Mouse (Mus musculus): ENCODE data around the gene Atoh8. TPM values are rescaled to one million over a fixed set of nuclear protein-coding genes. Genes with fewer than 3 reads are reported as not detected.
A peak's percentile ranks its signal among the peaks of the same experiment; 100 is the strongest.

The Atoh8 gene
- total RNA-seq, 2 experiments from 2014 or later: 4.0 to 4.6 TPM

DNA sequence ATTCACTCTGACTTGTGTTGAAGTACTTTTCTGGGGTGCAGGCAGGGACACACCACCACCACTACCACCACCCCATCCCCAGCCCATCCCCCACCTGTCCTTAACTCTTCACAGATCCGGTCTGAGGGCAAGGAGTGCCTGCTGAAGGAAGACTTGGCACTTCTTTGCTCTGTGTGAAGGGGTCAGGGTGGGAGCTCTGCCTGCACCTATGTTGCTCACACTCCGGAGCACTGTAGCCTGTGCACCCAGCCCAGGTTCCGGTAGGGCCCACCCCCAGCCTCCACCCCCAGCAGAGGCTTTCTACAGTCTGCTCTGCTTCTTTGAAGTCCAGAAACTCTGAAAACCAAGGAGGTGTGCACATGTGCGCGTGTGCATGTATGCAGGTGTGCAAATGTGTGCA is 44.8 kb downstream of the Atoh8 start:
- DNase-seq: no peak

DNA sequence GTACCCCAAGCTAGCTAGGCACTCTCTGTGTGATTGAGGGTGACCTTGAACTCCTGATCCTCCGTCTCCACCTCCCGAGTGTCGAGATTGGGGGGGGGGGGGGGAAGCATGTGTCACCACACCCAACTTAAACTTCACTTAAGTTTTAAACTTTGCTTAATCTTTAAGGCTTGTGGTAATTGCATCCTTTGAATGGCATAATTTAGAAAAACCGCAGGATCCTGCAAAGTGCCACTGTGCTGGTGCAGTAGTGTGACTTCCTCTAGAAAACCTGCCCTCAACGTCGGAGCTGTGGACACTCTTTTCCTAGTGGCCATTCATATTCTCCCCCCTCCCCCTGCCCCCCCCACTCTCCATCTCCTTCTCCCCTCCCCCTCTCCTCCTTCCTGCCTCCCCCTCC is 45.3 kb downstream of the Atoh8 start:
- no peak for DNase-seq

DNA sequence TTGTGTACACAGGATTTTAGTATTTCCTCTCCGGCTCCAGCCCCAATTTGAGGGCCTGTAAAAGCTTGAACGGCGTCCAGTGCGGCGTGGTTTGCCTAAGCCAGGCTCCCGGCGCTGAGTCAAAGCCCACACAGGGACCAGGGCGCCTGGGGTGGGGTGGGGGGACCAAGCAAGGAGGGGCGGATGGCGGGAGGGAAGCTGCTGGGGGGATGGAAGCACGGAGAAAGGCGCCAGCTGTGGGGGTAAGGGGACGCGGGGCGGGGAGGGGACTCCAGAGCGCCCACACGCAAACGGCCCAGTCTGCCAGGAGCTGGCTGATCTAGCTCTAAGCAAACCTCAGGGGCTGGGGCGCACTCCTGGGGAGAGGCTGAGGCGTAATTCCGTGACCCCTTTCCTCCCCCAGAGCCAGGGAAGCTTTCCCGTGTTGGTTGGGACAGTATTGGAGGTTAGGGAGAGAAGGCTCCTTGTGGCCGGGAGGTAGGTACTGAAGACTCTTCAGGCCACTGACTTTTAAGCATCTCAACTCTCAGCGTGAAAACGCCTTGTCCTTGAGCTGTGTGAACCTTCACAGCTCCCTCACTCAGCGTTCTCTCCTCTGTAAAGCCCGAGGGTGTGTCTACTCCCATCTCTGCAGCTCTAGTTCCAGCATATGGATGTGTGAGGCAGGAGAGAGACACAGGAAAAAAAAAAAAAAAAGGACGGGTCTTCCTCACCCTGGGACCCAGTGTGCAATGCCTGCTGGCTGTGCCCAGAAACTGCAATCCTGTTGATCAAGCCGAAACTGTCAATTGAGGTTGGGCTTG is 46.1 kb downstream of the Atoh8 start:
- peak; percentile 59 for DNase-seq

DNA sequence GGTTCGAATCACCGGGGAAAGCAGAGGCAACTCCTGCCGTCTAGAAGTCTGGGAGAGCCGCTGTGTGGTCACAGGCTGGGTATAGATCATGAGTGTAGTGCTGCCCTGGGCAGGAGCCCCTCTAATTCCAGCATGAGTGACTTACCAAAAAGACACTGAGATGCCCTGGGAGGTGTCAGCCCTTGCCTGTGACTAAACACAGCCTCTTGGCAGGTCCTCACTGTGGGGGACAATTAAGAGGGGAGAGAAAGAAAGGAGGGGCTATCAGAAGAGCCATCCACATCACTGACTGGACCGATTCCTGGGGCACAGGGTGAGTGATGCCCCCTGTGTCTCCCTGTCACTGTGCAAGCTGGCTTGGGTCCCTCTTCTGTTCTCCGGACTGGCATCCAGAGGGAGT is 48.6 kb downstream of the Atoh8 start:
- DNase-seq: no peak

DNA sequence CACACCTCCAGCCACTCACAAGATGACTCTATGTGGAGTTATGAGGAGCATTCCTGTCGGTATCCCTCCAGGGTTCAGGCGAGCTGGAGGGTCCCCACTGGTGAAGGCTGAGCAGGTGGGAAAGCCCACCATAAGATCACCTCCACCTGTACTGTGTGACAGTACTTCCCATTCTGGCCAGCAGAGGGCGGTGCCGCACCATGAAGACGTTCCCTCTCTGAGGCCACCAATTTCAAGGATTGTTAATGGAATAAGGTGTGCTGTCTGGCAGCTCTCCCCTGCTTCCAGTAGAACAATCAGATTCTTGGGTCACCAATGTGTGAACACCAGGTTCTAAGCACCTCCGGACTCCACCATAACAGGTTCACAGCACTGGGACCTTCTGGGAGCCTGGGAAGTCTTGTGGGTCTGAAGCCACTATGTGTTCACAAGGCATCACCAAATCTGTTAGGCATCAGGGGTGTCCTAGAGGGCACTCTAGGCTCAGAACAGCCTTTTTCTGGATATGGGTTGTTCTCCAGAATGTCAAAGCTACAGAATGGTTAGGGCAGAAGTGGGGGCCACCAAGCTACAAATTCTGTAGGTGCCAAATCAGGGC is 49.4 kb downstream of the Atoh8 start:
- peak; percentile 88 for DNase-seq

DNA sequence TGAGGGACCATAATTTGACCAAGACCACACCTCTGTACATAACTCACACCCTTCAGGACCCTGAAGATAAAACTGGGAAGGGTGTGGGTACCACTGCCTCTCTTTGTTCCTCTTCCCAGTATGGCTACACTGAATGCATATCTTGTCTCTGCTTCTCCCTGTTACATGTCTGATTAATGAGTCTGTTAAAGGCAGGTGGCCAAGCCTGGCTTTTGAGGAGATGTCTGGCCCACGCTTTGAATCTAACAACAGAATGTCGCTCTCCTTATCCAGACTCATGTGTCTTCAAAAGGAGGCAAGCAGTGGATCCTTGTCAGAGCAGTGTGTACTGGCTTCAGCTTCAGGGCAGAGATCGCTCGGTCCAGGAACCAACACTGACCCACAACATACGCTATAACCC is 50.8 kb downstream of the Atoh8 start:
- no peak for DNase-seq

DNA sequence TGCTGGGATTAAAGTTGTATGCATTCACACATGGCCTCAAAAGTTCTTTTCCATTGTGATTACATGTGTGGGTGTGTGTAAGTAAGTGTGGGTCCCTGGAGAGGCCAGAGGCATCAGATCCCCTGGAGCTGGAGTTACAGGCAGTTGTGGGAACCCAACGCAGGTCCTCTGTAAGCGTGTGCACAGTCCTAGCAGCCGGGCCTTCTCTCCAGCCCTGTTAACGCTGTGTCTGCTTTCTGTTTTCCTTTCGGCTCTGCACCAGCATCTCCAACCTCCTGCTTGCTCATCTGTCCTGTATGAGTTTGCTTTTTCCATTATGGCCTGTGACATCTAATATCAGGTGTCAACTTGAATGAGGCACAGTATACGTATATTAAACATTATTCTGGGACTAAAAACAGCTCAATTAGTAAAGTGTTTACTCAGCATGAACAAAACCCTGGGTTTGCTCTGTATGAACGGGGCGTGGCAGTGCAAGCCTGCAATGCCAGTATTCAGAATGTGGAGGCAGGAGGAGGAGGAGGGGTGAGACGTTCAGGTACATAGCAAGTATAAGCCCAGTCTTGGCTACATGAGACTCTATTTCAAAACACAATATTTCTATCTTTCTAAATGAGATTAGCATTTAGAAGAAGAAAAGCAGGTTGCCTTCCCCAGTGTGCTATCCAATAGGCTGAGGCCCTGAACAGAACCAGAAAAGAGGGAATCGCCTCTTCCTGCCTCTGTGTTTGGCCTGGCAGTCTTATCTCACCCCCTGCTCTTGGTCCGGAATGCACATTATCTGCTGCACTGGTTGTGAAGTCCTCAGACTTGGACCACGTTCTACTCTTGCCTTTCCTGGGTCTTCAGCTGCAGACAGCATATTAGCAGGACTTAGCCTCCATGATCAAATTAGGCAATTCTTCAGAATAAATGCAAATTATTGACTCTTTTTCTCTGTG is 55.5 kb downstream of the Atoh8 start:
- DNase-seq: no peak

DNA sequence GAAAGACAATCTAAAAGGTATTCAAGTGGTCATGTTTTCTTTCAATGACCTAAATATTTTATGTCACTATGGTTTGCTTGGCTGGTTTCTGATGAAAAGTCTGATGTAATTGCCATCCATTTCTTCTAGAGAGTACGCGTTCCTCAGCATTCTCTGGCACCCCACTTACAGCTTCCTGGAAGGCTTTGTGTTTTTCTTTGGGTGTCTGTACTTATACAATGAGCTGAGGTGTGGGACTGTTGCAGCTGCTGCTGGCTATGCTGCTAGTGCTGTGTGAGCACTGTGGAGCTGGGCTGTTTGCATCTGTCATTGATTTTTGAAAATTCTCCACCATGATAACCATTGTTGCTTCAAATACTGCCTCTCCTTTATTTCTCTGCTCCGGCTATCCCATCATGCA is 56.4 kb downstream of the Atoh8 start:
- DNase-seq: no peak

DNA sequence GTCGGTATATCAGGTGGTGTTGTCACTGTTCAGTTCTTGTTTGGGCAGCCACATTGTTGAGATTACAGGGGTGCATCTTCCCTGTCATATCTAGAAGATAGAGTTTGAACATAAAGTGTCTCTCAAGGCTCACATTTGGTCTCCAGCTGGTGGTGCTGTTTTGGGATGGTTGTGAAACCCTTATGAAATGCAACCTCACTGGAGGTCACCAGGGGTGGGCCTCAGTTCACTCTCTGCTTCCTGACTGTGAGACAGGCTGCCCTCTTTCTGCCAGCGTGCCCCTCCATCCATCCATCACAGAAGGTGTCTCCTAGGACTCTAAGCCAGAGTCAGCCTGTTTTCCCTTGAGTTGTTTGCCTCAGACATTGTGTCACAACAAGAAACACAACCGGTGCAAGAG is 58.0 kb downstream of the Atoh8 start:
- no peak for DNase-seq

DNA sequence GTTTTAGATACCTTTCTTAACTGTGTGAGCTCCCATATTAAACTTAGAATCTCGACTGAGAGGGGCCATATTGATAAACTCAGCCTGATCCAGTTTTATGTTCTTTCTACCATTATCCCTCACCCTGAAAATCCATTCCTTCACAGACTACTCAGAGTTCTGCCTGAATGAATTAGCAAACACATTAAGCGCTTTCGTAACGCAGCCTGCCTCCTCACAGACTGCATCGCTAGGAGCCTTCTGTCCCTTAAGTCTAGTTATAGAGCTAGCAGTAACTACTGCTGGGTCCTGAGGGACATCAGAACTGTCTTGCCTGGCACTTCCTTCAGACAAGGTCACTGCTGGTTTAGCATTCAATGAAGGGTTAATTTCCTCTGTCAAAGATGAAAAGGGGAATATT is 59.4 kb downstream of the Atoh8 start:
- no peak for DNase-seq

DNA sequence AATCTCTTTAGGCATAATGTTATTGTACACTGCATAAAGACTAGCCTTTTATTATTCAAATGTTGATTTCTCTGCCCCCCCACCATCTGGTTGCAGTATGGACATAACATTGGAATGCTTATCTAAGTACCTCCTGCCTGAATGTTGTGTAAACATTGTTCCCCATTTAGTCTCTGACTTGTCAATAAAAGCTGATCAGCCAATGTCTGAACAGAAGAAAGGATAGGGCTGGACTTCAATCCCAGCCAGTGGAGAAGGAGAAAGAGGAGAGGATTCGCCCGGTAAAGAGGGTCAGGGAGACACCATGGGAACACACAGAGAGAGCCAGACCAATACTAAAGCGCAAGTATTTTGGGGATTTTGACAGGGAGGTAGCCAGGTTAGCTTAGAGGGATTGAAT is 60.0 kb downstream of the Atoh8 start:
- DNase-seq: no peak

DNA sequence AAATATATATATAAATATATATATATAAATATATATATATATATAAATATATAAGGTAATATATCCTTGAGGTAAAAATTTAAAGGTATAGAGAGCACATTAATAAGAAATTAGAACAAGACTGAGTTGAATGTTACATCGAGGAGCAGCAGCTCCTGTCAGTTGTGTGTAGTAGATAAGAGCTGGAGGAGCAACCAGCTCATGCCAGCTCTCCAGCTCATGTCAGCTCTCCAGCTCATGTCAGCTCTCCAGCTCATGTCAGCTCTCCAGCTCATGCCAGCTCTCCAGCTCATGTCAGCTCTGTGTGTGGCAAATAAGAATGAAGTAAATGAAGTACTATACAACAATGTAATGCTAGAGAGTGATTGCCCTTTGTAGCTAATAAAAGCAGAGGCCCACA is 62.0 kb downstream of the Atoh8 start:
- no peak for DNase-seq

DNA sequence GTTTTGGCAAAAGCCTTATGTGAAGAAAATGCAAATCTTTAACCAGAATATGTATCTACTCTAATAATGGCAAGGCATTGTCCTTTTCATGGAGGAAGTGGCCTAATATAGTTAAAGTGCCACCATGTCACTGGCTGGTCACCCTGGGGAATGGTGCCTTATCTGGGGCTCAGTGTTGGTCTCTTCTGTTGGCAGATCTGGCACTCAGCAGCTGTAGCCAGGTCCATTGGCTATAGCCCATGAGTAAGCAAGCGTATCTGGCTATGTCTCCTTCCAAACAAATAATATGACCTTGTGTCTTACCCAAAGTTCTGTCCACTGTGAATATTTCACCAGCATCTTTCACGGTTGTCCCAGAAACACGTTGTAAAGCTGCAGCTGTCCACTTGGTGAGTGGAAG is 64.0 kb downstream of the Atoh8 start:
- no peak for DNase-seq

DNA sequence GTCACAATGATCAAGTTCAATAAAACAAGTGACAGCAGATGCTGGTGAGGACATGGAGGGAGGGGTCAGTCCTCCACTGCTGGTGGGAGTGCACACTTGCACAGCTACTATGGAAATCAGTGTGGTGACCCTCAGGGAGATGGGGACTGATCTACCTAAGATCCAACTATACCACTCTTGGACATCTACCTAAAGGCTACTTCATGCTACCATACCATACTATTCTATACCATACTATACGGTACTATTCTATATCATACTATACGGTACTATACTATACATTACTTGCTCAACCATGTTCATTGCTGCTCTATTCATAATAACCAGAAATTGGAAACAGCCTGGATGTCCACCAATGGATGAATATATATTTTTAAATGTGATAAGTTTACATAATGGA is 69.5 kb downstream of the Atoh8 start:
- DNase-seq: no peak

DNA sequence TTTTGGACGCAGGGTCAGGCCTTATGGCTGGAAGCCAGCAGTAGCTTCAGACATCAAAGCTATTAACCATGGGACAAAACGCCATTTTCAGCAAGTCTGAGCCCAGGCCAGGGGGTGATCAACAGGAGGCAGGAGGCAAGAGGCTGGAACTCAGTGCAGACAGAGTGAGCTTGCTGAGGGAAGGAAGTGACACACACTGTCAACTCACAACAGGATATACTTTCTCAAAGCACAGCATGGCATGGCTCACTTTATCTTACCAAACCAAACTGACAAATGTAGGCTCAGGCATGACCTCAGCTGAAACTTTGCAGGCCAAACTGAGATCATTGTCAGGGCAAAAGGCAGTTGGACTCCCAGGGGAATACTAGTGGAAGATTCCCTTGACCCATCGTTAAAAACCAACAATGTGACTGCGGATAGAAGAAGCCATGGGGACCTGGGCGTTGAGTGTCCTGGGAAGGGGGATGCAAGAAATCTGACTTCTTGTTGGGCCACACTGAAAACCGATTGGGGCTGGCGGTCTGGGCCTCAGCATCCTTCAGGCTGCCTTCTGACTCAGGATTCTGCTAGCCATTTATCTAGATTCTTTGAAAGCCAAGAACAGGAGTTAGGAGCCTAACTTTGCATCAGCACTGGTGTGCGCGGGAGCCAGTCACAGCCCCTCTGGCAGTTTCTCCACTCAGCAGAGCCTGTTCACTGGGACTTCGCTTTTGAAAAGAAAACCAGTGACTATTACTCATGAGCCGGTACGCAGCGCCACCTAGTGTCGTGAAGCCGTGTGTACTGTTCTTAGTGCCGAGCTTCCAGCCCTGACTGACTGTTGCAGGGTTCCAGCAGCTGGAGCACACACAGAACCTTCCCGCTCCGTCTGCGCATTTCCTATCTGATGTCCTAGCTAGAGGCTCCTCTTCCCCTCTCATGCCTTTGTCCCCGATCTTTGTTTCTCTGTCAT is 70.8 kb downstream of the Atoh8 start:
- peak; percentile 89 for DNase-seq

DNA sequence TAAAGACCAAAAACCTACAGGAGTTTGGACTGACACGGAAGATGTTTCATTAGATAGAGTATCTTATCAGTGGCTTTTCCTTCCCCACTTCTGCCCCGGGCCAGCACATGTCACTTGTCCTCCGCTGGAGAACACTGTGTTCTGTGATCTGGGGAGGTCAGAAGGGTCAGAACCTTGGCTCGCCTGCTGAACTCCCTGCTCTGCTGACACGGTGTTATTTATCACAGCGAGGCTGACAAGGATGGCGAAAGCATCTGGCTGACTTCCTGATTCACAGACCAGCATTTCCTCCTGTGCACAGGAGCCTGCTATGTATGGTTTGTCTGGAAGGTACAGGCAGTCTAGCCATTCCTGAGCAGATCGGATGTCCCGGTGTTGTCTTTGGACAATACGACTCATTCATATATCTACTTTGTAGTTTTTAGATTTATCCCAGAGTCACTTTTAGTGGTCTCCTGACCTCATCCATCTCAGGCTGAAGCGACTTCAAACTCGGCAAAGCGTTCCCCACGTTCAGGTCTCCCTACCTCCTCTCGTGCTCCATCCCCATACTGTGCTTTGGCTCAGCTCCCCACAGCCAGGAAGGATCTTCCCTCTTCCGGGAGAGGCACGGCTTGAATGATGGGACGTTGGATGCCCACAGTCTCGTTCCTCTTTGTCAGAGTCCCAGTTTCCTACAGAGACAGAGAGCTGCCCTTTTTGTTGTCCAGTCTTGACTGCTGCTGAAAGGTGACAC is 73.1 kb downstream of the Atoh8 start:
- DNase-seq: no peak

DNA sequence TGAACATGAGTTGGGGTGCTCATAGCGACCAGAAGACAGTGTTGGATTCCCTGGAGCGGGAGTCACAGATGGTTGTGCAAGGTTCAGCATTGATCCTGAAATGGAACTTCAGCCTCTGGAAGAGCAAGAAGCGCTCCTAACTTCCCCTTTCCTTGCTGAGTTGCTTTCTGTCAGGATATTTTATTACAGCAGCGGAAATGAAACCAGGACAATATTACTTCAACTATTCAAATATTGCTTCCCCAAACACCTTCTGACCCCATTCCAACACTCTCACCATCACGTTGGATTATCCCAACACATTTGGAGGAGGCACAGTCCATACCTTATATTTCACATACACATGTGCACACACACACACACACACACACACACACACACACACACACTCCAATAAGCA is 73.6 kb downstream of the Atoh8 start:
- DNase-seq: no peak

DNA sequence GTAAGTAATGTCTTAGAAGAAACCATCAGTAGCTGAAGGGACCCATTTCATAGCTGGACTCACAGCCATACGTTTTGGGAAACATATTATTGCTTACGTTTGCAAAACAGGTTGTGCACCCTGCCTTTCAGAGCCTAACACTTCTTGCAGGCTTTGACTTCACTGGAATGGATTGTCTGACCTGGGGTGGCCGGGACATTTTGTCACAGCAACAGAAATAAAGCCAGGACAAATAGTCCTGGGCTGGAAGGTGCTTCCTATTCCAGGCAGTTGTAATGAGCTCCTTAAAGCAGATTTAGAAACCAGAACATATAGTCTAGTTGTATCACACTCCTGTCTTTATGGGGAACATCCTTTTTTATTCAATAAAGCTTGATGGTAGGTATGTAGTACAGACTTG is 74.4 kb downstream of the Atoh8 start:
- DNase-seq: no peak

DNA sequence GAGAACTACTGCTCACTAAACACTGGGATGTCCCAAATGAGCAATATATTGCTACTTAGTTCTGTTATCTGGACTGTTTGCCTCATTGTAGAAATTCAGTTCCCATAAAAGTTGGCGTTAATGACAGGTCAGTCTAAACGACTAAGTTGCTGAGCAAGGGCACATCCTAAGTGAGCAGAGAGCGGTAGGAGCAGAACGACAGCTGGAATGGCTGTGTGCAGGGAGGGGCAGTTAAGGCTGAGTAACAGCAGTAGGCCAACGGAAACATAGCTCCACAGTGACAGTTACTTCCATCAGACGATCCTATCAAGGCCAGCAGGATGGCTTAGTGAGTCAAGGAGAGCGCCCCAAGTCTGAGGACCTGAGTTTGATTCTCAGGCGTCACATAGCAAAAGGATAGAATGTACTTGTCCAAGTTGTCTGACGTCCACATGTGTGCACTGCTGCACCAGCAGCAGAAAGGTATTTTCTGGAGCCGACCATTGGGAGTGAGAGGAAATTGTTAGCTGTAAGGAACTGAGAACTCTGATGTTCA is 75.4 kb downstream of the Atoh8 start:
- DNase-seq: no peak

DNA sequence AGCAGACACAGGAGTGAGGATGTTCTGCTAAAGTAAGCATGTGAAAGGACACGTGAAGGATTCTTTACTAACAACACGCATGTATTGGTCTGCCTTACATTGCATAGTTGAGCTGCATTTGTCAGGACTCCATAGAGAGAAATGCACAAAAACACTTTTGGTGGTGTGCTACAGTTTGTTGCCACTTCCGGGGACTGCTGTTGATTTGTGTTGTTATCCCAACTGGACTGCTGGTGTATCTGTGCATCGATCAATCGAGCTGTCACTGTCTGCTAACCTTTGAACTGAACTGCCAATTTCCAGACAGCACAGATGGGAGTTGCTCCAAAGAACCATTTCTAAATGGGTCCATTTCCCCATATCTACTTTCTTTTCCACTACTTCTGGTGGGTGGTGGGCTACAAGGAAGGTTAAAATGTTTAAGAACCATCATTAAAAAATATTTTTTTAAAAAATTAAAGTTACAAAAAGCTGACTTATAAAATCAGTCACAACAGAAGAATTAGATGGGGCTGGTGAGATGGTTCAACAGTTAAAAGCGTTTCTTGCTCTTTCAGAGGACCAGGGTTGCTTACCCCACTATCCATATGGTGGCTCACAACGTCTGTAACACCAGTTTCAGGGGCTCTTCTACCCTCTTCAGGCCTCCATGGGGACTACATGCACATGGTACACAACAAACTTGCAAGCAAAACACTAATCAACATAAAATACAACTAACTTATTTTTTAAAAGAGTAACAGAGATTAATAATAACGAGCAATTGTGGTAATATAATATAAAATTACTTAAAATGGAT is 76.2 kb downstream of the Atoh8 start:
- DNase-seq: no peak

Measured in gastrocnemius, postnatal 10 days (tissue).